Mouse (Mus musculus) gastrocnemius, adult 18-20 months (tissue): ENCODE data around the gene Nup85. TPM values are rescaled to one million over a fixed set of nuclear protein-coding genes. Genes with fewer than 3 reads are reported as not detected.

Experiments
- DNase-seq: peaks from one replicate; pipeline ENCODE4 v3.0.0; 2021; ENCODE audit warnings: low spot score
- total RNA-seq, 2 experiments: library from RNA; stranded (reverse); gene quantifications; 2 replicates each; pipeline ENCODE4 v1.2.3; 2021

Nup85 gene
- total RNA-seq, 2 experiments from 2014 or later = 17.8 to 18.0 TPM

DNA sequence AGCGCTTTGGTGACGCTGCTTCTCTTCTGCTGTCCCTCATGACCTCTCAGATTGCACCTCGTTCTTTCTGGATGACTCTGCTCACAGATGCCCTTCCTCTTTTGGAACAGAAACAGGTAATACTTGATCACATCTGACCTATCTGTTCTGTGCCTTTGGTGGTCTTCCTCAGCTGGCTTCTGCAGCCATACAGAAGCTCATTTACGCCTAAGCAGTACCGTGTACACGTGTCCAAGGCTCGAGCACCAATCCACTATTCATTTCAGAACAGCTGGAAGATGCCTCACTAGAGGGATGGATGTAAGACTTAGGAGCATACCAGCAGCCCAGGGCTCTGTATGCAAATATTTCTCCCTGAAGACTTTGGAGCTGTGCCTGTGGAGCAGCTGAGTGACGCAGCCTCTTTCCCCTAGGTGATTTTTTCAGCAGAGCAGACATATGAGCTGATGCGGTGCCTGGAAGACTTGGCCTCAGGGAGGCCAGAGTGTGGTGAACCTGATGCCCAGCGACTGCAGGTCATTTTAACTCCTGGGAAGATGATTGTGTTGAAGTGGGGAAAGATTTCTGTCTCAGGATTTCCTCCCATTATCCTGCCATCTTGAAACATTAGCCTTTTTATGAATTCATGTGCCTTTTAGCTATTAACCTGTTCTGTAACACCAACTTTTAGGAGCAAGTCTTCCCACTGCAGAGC is 18.8 kb downstream of the Nup85 start:
- no peak for DNase-seq

- DNase-seq = no peak
Measured at GRCm38 (mm10) chr11:115584376-115585073, 20.3 kb downstream of the Nup85 start.

GRCm38 (mm10) chr11:115585573-115586100 is 21.4 kb downstream of the Nup85 start:
- DNase-seq = no peak

DNA sequence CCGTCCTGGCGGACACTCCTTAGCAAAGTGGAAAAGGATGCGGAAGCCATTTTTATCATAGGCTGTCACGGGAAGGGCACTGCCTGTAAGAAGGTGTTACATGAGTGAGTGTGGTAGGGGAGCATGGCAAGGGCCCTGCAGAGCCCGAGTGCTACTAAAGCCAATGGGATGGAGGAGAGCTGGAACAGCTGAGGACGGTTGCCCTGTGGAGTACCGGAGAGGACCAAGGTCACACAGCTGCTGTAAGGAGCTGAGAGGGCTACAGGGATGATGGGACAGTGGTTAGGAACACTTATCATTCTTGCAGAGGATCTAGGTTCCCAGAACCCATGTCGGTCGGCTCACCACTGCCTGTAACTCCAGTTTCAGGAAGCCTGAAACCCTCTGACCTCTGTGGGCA is 22.2 kb downstream of the Nup85 start:
- DNase-seq = no peak

- DNase-seq = no peak
Measured at GRCm38 (mm10) chr11:115587984-115588383, 23.8 kb downstream of the Nup85 start.

DNA sequence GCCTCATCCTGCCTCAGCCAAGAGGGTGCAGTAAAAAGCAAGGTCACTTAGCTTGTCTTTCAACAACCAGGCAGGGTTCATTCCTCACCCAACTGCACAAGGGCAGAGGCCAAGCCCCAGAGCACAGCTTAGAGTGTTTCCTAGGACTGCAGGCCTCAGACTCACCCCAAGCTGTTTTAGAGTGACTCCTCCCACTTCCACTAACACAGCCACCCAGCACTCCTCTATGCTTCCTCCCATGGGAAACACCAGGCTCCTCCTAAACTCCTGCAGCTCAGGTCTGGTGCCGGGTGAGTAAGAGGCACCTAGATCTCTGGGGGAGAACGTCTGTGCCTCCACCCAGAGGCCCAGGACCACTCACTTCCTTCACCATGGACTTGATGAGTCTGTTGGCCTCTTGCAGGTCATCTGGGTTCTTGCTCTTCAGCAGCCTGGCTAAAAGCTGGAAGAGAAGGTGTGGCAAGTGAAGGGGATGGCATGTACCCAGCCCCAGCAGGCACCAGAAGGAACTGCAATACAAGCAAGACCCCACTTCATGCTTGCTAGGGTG is 26.4 kb downstream of the Nup85 start:
- no peak for DNase-seq

DNA sequence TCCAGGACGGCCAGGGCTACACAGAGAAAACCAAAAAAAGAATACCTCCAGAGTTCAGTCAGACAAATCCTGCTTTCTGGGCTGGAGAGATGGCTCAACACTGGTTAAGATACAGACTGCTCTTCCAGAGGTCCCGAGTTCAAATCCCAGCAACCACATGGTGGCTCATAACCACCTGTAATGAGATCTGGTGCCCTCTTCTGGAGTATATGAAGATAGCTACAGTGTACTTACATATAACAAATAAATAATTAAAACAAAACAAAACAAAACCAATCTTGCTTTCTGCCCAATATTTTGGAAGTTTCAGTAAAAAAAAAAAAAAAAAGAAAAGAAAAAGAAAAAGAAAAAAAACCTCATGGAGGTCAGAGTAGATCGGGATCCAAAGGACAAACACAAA is 31.0 kb downstream of the Nup85 start:
- DNase-seq = no peak

GRCm38 (mm10) chr11:115598309-115598708 is 34.1 kb downstream of the Nup85 start:
- no peak for DNase-seq

GRCm38 (mm10) chr11:115599722-115600121 is 35.5 kb downstream of the Nup85 start:
- no peak for DNase-seq

DNA sequence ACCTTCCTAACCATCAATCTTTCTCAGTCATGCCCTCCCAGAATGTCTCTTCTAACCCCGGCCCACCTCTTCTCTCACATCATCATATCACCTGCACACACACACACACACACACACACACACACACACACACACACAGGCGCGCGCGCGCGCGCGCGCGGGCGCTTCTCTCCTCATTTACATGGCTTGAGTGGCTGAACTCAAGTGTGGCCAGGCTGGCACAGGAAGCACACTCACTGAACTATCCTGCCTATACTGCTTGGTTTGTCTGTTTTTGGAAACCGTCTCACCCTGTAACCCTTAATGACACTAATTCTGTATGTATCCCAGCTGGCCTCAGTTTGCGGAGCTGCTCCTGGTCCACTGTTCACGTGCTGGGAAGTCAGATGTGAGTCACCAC is 36.5 kb downstream of the Nup85 start:
- no peak for DNase-seq

DNA sequence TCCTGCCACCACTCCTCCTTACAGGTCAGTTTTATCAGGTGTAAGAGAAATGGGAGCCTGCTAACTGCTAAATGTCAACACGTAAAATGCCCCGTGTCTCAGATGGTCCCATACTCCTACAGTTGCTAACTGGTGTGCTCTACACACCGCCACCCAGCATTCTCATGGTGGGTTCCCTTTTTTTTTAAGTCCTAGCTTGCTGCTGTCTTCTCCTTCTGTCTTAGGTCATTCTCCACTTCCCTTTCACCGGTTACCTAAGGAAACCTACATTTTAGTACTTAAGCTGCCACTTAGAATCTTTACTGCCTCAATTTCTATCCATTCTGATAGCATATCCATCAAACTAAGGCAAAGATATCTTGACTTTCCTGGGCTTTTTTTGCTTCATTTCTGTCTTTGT is 36.9 kb downstream of the Nup85 start:
- DNase-seq = no peak

DNA sequence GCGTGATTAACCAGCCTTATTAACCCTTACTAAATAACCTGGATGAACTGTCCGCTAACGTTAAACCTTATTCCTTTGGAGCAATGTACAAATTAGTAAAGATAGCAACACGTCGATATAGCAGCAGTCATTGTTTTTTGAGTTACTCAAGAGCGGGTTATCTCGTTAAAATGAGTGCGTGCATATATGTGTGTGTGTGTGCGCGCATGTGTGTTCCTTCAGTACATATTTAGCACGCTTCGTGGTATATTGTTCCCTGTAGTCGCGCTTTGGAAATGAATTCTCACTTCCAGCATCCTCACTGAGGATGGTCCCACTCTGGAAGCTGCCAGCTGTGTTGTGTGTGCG is 38.9 kb downstream of the Nup85 start:
- no peak for DNase-seq

GRCm38 (mm10) chr11:115603476-115604303 is 39.5 kb downstream of the Nup85 start, which contains the start of the genes Mrps7 and Gga3:
TSS of gene Mrps7 (plus strand) at chr11:115603925.
TSS of gene Gga3 (minus strand) at chr11:115604051.
- DNase-seq = peak; percentile 91

DNA sequence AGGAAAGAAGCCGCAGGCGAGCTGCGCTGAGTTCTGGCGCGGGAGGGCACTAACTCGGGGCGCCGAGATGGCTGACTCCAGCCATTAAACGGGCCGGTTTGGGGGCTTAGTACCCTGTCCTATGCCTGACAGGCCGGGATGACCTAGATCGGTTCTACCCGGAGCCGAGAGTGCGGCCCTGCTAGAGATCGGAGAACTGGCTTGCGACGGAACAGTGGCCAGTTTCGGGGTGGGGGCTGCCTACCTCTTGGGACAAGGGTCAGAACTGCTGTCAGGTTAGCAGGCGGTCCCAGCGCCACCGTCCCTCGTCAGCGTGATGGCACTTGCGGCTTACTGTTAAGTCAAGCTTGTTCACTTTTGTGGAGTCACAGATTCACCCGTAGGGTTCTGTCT is 40.1 kb downstream of the Nup85 start:
- no peak for DNase-seq

- no peak for DNase-seq
Measured at GRCm38 (mm10) chr11:115606733-115607132, 42.5 kb downstream of the Nup85 start.

DNA sequence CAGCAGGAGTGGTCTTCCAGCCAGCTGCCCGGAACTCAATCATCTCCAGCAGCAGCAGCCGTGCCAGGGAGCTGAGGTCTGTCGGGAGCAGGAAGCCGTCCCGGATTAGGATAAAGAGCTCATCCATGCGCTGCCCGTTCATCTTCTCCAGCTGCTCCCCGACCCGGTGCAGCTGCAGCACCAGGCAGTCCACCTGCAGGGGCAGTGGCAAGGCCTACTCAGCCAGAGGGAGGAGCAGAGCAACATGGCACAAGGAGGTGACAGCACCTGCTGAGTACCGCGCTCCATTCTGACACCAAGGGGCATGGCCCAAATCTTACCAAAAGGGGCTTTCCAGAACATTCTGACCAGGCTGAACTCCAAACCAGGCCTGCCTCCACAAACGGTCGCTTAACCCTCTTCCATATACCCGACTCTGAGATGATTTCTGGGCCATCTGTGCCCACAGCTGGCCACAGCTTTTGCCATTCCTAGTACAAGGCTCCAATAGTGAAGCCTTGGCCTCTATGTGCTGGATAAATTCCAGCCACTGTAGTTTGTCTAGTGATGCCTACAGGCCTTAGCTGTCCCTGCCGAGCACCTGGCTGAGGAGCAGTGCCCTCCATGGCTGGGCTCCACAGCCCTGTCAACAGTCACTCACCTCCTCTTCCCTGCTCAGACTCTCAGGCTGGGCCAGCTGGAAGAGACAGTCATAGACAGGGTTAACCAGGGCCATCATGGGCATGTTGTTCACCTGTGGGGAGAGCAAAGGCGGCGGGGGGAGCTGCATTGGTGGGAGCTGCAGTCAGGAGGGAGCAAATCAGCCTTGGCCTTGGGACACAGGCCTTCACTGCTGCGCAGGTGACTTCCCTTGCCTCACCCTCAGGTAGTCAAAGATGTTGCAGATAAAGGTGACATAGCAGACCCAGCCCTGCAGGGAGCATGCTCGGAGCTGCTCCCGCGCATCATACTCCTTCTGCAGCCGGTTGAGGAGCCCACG is 44.5 kb downstream of the Nup85 start:
- DNase-seq = no peak

DNA sequence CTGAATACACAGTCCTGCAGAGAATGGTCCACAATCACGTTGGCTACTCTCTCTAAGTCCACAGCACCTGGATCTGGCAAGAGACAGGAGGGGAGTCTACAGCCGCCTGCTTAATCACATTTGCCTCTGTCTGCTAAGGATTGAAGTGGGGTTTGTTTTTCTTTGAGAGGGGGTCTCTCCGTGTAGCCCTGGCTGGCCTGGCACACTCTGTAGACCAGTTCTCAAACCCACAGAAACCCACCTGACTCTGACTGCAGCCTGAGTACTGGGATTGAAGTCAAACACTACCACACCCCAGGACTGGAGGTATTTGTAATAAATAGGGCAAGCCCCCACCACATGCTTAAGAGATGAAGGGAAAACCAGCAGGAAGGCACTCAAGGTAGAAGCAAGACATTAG is 45.3 kb downstream of the Nup85 start:
- no peak for DNase-seq

GRCm38 (mm10) chr11:115611173-115611572 is 46.9 kb downstream of the Nup85 start:
- no peak for DNase-seq

- DNase-seq = peak; percentile 89
Measured at GRCm38 (mm10) chr11:115612059-115612409, 47.8 kb downstream of the Nup85 start.

DNA sequence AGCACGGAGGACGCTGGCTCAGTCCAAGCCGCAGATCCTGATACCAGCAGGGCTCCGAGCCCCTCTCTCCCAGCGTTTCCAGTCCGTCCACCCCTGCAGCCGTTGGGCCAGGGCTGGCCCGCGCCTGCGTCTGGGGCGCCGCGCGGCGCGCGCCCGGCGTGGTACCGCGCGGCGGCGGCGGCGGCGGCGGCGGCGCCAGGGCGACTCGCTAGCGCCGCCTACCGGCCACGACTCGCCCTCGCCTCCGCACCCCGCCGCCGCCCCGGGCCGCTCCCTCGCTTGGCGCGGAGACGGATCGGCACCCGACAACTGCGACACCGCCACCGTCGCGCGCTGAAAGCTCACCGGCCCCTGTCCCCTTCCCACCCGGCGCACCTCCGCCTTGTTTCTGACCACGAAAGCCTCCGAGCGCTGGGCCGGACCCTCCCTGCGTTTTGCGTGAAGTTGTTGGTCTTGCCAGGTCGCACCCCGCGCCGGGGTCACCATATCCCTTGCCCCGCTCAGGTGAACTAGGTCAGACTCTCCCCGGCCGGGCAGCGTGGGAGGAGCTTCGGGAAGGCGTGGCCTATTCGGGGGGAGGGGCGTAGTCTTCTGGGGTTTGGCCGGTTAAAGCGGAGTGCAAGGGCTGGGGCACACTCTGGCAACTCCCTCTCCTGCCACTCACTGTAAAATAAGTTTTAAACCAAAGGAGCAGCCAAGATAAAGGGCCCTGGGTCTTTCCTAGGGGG is 48.3 kb downstream of the Nup85 start, which contains the start of gene Mif4gd:
TSS of gene Mif4gd (minus strand) at position 560 of the 728 bp plus-strand sequence.
- DNase-seq = peak; percentile 95
